Mouse (Mus musculus) kidney, postnatal 36 days (tissue): ENCODE data around the gene Rasal1.

Experiments
- DNase-seq, 2 experiments: peaks; one replicate each; pipeline ENCODE4 v3.0.0; 2021 to 2022; ENCODE audit warnings: mixed read lengths in 2 of 2

The Rasal1 gene

DNA sequence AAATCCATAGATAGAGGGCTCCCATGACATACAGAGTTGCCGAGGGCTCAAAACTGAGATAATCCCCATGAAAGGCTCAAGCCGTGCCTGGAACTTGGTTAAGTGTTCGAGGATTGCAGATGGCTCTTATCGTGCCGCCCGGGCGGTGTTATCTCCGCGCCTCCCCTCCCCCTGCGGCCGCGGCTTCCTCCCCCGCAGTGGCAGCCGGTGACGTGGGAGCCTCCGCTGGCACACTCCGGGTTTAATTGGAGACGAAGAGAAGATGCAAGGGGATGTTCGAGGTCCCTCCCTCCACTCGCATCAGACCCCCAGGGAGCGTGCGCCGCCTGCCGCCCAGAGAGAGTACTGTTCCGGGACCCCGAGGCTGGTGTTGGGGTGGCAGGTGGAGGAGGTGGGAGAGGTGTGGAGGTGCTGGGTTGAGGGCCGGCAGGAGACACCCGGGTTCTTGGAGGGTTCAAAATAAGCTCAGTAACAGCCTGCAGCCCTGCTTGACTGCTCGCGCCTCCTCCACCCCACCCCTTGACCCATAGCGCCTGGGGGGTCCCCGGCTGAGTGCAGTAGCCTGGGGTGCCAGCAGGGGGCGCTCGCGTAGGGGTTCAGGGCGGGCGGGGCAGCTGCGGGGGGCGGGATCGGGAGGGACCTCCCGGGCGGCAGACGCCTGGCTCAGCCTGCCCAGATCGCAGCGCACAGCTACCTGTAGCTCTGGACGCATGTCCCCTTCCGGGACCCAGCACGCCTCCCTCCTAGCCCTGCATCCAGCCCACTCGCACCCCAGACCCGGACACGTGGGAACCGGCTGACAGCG is at the start of gene Rasal1:
Gene Rasal1, plus strand, starts transcription at position 244 of the 805 bp plus-strand sequence.
- DNase-seq: peak; percentile 13 to 61

DNA sequence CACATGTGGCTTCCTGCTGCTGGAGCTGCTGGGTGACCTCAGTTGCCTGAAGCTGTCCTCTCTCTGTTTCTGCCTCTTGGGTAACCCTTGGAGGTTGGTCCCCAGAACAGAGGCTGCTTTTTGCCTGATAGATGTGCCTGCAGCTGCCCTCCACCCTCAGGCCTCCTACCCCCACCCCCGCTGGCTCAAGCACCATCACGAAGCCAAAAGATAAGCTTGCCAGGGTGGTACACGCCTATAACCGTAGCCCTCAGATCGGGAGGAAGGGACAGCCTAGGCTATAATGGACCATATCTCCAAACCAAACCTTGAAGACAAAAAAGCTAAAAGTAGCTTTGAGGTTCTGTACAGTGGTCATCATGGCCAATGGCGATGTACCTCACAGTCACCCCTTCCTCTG is 49.0 kb upstream of the Rasal1 start:
- DNase-seq: no peak

DNA sequence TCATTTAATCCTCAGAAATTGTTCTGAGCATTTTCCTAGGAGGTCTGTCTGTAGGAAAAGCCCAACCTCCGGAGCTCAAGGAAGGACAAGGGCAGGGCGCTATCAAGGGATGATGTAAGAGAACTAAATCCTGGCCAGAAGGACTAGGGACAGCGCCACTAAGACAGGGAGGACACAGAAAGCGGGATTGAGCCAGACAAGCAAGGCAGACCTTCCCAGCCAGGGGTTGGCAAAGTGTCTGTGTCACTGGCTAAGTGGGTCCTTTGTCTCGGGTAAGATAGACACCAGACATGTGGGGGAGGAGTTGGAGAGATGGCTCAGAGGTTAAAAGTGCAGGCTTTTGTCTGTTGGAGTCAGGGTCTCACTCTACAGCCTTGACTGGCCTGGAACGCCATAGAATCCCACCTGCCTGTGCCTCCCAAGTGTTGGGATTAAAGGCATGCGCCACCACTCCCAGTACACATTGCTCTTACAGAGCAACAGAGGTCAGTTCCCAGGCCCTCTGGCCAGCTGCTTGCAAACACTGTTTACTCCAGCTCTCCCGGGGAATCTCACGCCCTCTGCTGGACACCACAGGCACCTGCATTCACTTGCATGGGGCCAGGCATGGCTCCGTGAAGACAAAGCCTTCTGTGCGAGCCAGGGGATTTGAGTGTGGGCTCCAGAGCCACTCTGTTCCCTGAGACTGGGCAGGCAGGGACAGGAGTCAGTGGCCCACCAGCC is 47.5 kb upstream of the Rasal1 start:
- DNase-seq: peak in 1 of 2 experiments; percentile 68

DNA sequence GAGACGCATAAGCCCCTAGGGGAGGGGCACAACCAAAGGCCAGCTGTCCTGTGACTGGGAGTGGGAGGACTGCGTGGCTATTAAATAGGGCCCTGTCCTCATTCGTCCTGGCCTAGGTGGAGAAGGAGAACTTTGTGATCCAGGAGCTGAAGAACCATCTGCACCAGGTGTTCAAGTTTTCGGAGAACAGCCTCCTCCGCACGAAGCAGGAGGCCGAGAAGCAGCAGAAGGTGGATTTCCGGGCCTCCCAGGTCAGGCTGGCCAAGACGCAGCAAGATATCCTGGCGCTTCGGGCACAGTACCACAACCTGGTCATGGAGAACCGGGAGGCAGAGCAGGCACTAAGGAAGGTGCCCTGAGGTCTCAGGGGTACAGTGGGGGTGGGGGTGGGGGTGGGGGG is 46.4 kb upstream of the Rasal1 start:
- DNase-seq: no peak

DNA sequence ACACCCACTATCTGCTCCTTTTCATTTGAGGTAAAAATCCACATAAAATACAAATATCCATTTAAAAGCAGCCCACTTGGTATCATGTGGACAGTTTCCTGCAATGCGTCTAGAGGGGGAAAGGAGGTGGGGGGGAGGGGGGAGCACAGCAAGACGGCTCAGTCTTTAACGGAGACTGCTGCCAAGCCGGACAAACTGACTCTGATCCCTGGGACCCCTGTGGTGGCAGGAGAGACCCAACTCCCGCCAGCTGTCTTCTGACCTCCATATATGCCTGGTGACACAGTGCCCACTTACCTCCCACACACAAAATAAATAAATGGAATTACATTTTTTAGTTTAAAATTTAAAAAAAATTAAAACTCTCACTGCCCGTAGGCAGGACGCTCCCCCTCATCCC is 45.1 kb upstream of the Rasal1 start:
- no peak for DNase-seq

DNA sequence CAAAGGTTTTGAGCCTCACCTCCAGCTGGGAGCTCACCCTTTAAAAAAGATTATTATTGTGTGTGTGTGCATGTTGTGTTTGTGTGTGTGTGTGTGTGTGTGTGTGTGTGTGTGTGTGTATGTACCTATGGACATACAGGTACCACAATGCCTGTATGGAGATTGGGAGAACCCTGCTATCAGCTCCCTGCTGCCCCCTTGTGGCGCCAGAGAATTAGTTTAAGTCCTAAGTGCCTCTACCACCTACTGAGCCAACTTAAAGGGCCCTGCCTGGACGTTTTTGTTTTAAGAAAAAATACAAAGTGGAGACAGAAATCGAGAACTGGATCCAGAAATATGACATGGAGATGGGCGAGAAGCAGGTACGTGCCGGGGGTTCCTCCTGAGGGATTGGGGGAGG is 43.8 kb upstream of the Rasal1 start:
- DNase-seq: peak; percentile 90 to 97

DNA sequence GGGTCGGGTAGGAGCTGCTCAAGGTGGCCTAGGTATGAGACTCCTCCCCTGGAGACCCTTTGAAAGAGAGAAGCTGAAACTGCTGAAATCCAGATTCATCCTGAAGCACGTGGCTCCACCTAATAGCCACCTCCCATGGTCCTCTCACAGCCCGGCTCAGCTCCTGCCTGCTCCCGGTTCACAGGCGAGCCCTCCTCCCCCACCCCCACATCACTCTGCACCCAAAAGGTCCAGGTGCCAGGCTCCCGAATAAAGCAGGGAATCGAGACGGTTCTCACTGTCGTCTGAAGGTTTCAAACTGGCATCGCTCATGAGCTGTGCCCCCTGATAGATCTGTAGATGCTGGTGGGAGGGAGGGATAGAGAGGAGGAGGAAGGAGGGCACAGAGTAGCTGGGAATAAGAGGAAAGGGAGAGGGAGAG is 43.4 kb upstream of the Rasal1 start:
- DNase-seq: no peak

DNA sequence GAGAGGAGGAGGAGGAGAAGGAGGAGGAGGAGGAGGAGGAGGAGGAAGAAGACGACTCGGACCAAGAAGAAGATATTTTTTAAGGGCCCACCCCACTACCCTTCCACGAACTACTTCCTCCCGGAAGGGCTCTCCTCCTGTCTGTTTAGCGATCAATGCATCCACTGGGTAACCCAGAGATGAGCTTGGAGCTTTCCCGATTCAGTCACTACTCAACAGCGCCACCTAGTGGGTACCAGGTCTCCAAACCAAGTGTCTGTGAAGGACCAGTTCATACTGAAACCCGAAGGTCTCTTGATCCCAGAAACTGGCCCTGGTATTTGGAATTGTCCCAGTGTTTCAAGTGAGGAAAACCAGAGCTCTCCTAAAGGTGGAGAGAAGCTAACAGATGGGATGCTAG is 42.9 kb upstream of the Rasal1 start:
- DNase-seq: peak; percentile 89 to 95

DNA sequence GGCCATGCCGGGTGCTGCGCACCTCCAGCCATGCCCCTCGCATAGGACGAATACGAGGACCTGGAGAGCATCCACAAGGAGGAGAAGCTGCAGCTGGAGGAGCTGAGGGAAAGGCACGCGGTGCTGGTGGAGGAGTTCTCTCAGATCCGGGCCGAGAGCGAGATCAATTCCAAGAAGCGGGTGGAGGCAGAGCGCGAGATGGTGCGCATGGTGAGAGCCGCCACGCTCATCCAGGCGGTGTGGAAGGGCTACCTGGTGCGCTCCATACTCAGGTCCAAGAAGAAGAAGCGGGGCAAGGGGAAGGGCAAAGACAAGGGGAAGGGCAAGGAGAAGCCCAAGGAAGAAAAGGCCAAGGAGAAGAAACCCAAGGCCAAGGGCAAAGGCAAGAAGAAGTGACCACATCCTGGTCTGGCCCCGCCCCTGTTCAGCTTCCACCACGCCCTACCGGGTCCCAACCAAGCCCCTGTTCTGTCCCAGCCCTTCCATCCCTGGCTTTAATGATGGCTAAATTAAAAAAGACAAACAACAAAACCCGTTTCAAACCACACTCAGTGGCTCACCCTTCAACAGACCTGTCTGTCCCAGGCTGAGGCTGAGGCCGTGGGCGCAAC is 41.9 kb upstream of the Rasal1 start:
- no peak for DNase-seq

DNA sequence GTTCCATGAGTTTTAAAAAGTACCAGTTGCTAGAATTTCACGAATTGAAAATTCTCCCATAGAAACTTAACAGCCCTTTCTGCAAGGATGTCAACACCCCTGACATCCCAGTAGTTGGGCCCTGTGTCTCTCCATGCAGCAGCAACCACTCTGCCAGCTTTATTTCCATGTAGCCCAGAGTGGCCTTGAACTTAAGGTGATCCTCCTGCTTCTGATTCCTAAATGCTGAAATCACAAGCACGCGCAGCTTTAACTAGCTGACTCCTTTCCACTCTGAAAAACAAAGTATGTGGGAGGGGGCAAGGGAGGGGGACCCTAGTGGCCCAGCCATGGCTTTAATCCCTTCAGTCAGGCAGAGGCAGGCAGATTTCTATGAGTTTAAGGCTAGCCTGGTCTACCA is 41.3 kb upstream of the Rasal1 start:
- DNase-seq: no peak

DNA sequence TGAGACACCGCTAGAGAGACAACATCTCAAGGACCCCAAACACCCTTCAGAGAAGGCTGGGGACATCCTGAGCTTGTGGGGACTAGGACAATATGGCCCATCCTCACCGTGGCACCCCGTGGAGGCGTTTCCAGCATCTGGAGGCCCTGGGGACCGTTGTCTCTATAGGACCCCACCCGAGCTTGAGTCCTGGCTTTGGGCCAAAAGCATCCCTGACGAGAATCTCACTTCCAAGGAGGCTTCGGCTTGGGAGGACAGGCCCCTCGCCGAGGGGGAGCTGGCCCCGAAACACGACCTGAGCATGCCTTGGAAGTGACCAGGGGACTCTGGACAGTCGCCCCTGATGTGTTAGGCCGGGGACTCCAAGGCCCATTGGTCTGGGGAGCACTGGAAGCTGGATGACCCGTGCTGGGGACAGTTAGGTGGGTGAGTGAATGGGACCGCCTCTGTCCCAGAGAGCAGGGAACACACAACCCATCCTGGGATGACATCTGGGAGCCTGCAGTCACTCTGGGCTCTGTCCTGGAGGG is 39.3 kb upstream of the Rasal1 start:
- DNase-seq: no peak

DNA sequence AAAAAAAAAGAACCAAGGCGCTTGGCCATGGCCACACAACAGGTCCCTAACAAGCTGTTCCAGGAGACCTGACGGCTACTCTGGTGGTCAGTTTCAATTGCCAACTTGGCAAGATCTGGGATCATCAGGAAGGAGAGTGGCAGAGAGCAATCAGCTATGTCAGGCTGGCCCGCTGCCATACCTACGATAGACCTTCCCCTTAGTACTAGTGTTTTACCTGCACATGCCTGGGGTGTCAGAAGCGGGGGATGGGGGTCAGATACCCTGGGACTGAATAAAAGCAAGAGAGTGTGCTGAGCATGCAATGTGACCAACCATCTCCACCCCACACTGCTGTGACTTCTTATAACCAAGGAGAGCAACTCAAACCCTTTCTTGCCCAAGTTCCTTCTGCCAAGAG is 37.7 kb upstream of the Rasal1 start:
- peak; percentile 62 to 70 for DNase-seq

DNA sequence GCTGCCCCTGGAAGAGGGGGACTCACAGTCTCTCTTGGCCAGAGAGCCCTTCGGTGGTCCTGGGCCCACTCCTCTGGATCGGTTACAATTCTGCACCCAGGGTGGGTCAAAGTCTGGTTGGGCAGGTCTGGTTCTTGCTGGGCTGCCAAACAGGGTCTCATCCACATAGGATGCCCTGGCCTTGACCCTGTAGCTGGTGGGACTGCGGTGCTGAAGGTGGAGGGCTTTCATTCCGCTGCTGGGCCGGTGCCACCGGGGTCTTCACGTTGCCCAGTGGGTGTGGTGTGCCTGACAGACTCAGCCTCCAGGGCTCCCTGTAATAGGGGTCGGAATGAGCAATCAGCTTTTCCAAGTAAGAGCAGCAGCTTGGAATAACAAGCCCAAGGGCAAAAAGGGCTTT is 37.2 kb upstream of the Rasal1 start:
- no peak for DNase-seq

DNA sequence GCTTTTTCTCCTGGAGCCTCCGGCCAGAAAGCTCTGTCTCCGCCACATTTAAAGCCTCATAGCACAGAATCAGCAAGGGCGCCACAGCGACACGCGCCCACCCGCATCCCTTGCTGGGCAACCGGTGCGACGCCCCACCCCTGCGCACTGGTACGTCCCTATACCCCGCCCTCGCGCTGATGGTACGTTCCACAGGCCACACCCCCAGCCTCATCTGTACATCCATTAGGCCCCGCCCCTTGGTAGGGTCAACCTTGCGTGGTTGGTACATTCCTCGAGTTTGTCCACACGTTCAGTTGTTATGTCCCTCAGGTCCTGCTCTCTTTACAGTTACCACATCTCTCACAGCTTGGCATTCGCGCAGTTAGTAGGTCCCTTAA is 36.2 kb upstream of the Rasal1 start, which contains the start of the genes Rita1 and Ddx54:
Gene Rita1, minus strand, starts transcription at position 148 of the 380 bp plus-strand sequence.
Gene Ddx54, plus strand, starts transcription at position 298 of the 380 bp plus-strand sequence.
- peak; percentile 98 to 99 for DNase-seq

DNA sequence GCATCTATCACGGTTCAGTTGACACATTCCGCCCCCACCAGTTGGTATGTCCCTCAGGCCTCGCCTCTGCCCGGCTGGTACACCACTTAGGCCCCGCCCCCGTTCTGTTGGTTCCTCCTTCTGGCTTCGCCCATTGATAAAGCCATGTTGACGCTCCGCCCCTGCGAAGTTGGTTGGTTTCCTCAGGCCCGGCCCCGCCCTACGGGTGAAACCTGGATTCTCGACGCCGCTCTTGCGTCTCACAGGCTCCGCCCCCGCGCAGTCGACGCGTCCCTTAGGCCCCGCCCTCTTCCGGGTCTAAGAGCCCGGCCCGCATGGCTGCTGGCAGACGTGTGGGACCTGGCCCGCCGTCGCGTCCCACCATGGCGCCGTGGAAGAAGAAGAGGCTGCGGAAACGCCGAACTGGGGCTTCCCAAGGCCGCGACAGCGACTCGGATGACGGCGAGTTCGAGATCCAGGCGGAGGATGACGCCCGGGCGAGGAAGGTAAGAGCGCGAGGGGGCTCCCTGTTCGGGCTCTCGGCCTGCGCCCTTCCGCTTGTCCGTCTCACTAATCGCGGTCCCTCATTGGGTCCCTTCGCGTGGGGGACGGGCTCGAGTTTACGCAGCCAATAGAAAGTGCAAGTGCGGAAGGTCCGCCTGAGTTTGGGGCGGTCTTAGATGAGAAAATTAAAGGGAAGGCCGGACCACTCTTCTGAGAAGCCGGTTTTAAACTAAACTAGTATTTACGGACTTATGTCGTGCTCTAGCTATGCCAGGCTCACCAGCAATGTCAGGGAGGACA is 35.6 kb upstream of the Rasal1 start:
- peak; percentile 100 for DNase-seq

DNA sequence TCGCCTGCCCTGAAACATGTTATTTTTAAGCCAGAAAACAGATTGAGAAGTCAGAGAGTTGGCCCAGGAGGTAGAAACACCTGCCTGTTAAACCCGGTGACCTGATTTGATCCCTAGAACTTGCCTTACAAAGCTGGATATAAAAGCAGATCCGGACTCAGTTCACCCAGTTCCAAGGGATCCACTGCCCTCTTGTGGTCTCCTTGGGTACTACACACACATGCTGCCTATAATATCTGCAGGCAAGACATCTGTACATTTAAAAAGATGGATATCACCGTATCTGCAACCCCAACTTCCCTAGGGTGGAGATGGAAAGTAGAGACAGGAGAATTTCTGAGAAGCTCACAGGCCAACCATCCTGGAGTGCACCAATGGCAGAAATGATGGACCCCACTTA is 32.7 kb upstream of the Rasal1 start:
- DNase-seq: peak in 1 of 2 experiments; percentile 62

DNA sequence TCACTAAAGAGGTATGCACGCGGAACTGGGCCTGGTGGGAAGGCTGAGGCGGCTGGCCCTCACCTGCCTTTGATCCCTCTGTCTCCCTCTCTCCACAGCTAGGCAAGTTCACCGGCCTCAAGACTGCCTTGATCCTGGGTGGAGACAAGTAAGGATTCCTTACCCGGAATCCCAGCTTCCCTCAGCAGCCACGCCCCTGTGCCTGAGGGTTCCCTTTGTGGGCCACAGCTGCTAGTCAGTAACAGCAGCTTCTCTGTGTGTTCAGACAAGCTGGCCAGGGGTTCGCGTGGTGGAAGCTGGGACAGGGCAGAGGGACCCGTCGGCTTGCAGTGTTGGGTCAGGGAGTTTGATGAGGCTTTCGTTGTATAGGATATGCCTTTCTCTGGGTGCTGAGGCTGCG is 29.8 kb upstream of the Rasal1 start:
- no peak for DNase-seq

DNA sequence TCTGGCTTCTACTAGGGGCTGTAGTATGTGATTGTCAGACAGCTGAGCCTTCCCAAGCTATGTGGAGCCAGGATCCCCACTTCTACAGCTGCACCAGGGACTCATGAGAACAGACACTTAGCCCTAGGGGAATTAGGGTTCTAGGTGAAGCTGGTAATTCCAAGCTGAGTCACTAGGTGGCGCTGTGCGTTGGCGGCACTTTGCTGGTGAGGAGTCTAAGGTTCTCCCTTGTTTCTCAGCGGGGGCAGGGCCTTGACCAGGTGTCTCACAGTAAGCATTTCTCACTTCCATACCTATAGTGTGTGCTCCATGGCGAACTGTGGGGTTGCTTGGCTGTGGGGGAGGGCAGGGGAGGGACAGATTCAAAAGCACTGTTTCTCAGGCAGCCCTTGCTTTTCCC is 29.4 kb upstream of the Rasal1 start:
- peak; percentile 51 to 85 for DNase-seq

DNA sequence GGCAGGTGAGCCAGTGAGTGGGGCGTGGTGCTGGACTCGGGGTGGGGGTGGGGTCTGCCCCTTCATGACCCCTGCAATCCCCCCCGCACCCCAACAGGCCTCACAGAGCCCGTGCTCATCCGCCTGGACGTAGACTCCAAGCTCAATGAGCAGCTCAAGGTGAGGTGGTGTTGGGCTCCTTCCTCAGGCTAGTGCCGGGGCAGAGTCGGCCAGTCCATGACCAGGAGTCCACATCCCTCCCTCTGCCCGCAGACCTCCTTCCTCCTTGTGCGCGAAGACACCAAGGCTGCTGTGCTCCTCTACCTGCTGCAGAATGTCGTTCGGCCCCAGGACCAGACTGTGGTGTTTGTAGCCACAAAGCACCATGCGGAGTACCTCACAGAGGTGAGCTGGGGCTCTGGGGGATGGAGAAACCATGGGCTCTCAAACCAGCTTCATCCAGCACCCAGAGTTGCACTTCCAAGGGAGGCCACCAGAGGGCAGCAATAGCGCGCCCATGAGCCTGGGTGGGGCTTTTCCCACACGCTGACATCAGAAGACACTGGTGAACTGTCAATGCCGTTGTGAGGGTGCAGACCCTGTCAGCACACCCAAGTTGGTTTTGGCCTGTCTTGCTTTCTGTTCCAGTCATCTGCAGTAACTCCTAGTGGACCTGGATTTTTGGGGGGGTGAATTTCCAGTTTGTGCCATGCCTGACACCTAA is 28.1 kb upstream of the Rasal1 start:
- peak; percentile 64 to 88 for DNase-seq

DNA sequence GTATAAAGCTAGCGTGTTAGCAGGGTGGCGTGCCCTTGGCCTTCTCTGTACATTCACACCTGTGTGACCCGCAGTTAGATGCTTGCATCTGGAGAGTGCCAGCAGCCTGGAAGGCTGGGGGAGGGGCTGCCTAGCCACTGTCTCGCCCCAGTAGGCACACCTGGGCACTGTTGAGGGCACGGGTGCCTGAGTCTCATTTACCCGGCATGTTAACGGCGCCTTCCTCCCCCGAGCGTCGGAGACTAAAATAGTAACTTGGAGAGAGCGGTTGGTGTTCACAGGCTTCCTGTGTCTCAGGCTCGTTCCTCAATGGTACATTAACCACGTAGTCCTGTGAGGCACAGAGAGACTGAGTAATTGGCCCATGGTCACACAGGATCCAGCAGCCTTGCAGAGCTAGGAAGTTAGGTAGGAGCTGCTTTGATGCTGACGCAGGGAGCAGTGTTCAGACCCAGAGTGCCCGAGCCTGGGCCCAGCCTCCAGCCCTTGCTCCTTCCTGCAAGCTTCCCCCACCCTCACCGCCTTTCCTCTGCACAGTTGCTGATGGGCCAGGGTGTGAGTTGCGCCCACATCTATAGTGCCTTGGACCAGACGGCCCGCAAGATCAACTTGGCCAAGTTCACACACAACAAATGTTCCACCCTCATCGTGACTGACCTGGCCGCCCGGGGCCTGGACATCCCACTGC is 27.4 kb upstream of the Rasal1 start:
- peak; percentile 58 to 71 for DNase-seq

DNA sequence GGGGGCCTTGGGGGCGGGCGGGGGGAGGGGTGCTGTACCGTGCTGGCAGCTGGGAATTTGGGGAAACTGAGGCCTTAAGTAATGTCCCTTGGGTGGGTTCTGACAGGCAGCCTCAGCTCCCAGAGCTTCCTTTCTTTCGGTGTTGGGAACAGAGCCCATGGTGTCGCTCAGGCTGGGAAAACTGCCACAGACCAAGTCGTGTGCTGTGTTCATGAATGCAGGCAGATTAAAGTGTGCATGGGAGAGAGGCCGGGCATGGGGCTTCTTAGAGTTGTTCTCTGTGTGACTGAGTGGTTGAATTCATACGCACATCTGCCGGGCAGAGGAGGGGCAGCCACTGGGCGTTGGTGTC is 26.8 kb upstream of the Rasal1 start:
- DNase-seq: no peak
